Mouse (Mus musculus) kidney, adult 2 months (tissue): ENCODE data around the gene Akap12.
A peak's percentile ranks its signal among the peaks of the same experiment; 100 is the strongest.

ENCODE experiments used
- CTCF ChIP-seq: fragments of 200-500 bp; conservative IDR thresholded peaks from 2 replicates; pipeline ENCODE4 v1.5.1; 2011; ENCODE audit warnings: low read depth, mild to moderate bottlenecking, control low read depth, low read length, moderate library complexity, mixed read lengths; ENCODE audit not compliant: insufficient read depth, insufficient read length
- POLR2A ChIP-seq: fragments of 200-500 bp; IDR thresholded peaks from one replicate; pipeline ENCODE4 v1.6.1; 2011; ENCODE audit warnings: low read depth, low read length, control low read depth

- TF ChIP-seq POLR2A (no peak), CTCF (peak; percentile 65)
These were observed 125.7 kb downstream of the Akap12 start for GRCm38 (mm10) chr10:4391851-4392250.
